Comparison of ENCODE assay signal across 23 mouse cellular contexts in genomic region chr12:113144886-113145285, GRCm38 (mm10). TPM values are rescaled to one million over a fixed set of nuclear protein-coding genes. Genes with fewer than 3 reads are reported as not detected.
DNase-seq lines count a peak whose midpoint lies in the region; ATAC-seq and TF ChIP-seq lines count a peak whose summit lies in the region.
"Had no signal": no experiment of that assay in that cellular context is flagged by ENCODE, and none has a peak within 500 bp of the region (broad histone marks: within the 10 kb centered on the region; RNA-seq: fewer than 3 reads in every experiment).

No protein-coding gene starts in this region.

- H3ac ChIP-seq in myocyte (ENCODE audit: control insufficient read depth, insufficient read length) = no peak overlapping the region

- H3K9ac ChIP-seq in heart, adult 2 months (ENCODE audit: low read depth, low read length) = peak overlapping the region; percentile 17
- no peak overlapping the region for H3K9ac ChIP-seq in kidney, embryonic 14.5 days (ENCODE audit: low read depth, low read length)
- H3K9ac ChIP-seq in heart, embryonic 16.5 days (ENCODE audit: low read length) = peak overlapping the region; percentile 97
- H3K9ac ChIP-seq: embryonic facial prominence, embryonic 13.5 days; forebrain, embryonic 15.5 days; hindbrain, embryonic 15.5 days; kidney, embryonic 15.5 days; limb, embryonic 12.5 days; midbrain, embryonic 12.5 days had no signal

- H3K27me3 ChIP-seq in heart, adult 2 months (ENCODE audit: control insufficient read depth, insufficient read depth, low read length) = no peaks in the 10 kb centered on the region
- 0 out of 2 replicates have a peak, but pooled peaks cover 7% of the 10 kb centered on the region for H3K27me3 ChIP-seq in kidney, embryonic 14.5 days (ENCODE audit: control insufficient read depth, insufficient read depth, low read length)
- H3K27me3 ChIP-seq in heart, embryonic 16.5 days (ENCODE audit: control insufficient read depth, insufficient read depth, low read length) = no peaks in the 10 kb centered on the region
- no peaks in the 10 kb centered on the region for H3K27me3 ChIP-seq in myocyte (ENCODE audit: control insufficient read depth, insufficient read depth, insufficient read length)
- H3K27me3 ChIP-seq: forebrain, embryonic 15.5 days; hindbrain, embryonic 15.5 days had no signal

- no peaks in the 10 kb centered on the region for H3K9me3 ChIP-seq in kidney, embryonic 14.5 days (ENCODE audit: control insufficient read depth, low read length)
- H3K9me3 ChIP-seq in heart, embryonic 16.5 days (replicated peaks; ENCODE audit: control insufficient read depth, low read length) = no peaks in the 10 kb centered on the region
- H3K9me3 ChIP-seq: embryonic facial prominence, embryonic 13.5 days; forebrain, embryonic 10.5 days; forebrain, embryonic 15.5 days; hindbrain, embryonic 10.5 days; hindbrain, embryonic 15.5 days; kidney, embryonic 15.5 days; limb, embryonic 12.5 days; megakaryocyte, embryonic 14.5 days; midbrain, embryonic 12.5 days had no signal

- TF ChIP-seq EP300 in heart, adult 2 months (IDR thresholded peaks at IDR 0.05; ENCODE audit: insufficient read depth, low read depth, low read length) = no peak

- TF ChIP-seq POLR2A in heart, adult 2 months (IDR thresholded peaks at IDR 0.05; ENCODE audit: insufficient read depth, low read depth, low read length) = no peak
- no peak for TF ChIP-seq POLR2A in myocyte (IDR thresholded peaks at IDR 0.05; ENCODE audit: insufficient read length, low read depth)

- H3K4me2 ChIP-seq in kidney, embryonic 14.5 days (replicated peaks; ENCODE audit: low read depth, low read length) = no peak overlapping the region
- H3K4me2 ChIP-seq in heart, embryonic 16.5 days (ENCODE audit: low read depth, low read length) = peak overlapping the region; percentile 79
- peak overlapping the region; percentile 96 for H3K4me2 ChIP-seq in myocyte (ENCODE audit: low read depth)
- H3K4me2 ChIP-seq: embryonic facial prominence, embryonic 13.5 days; forebrain, embryonic 15.5 days; hindbrain, embryonic 15.5 days; kidney, embryonic 15.5 days; limb, embryonic 12.5 days; liver, embryonic 11.5 days; midbrain, embryonic 12.5 days had no signal

- peaks cover 21% of the 10 kb centered on the region for H3K36me3 ChIP-seq in heart, adult 2 months (ENCODE audit: control insufficient read depth, insufficient read depth, low read length)
- no peaks in the 10 kb centered on the region; the same call in 1 of the 2 replicates for H3K36me3 ChIP-seq in kidney, embryonic 14.5 days (ENCODE audit: control insufficient read depth, insufficient read depth, low read length)
- H3K36me3 ChIP-seq in heart, embryonic 16.5 days (ENCODE audit: control insufficient read depth, insufficient read depth) = peaks cover 26% of the 10 kb centered on the region
- peaks cover 23% of the 10 kb centered on the region for H3K36me3 ChIP-seq in myocyte (ENCODE audit: control insufficient read depth, insufficient read depth)
- H3K36me3 ChIP-seq: embryonic facial prominence, embryonic 13.5 days; limb, embryonic 12.5 days had no signal

- 56% methylated on average over 16 of the region's 16 CpGs for WGBS in heart, adult 2 months
- 90% methylated on average over 16 of the region's 16 CpGs for WGBS in kidney, embryonic 14.5 days
- 87% methylated on average over 16 of the region's 16 CpGs for WGBS in heart, embryonic 16.5 days

- H3K79me2 ChIP-seq in heart, adult 2 months (replicated peaks; ENCODE audit: control insufficient read depth, insufficient read depth, low read length) = 0 out of 2 replicates have a peak, but pooled peaks cover 1% of the 10 kb centered on the region
- H3K79me2 ChIP-seq in myocyte (ENCODE audit: control insufficient read depth, insufficient read depth) = peaks cover 33% of the 10 kb centered on the region

- ATAC-seq in kidney, embryonic 14.5 days (ENCODE audit: low FRiP score, low TSS enrichment) = no peak
- ATAC-seq in heart, embryonic 16.5 days (replicated peaks; ENCODE audit: extremely low read depth, insufficient read depth, low FRiP score) = no peak
- ATAC-seq: forebrain, embryonic 15.5 days; inflammation-experienced regulatory T-cells, adult 6 months; lung, postnatal 0 days had no signal

- H3K4me3 ChIP-seq in heart, adult 2 months = peak overlapping the region; percentile 84; the same call in 1 of the 2 replicates
- H3K4me3 ChIP-seq in kidney, embryonic 14.5 days (ENCODE audit: low read length) = no peak overlapping the region
- H3K4me3 ChIP-seq in heart, embryonic 16.5 days (ENCODE audit: low read length) = peak overlapping the region; percentile 7; the same call in 1 of the 2 replicates
- peak overlapping the region; percentile 93 for H3K4me3 ChIP-seq in myocyte
- H3K4me3 ChIP-seq: embryonic facial prominence, embryonic 13.5 days; forebrain, embryonic 10.5 days; forebrain, embryonic 15.5 days; hindbrain, embryonic 10.5 days; hindbrain, embryonic 15.5 days; kidney, embryonic 15.5 days; layer of hippocampus, adult 2 months; left cerebral cortex, adult 2 months; limb, embryonic 12.5 days; midbrain, embryonic 12.5 days had no signal

- H3K27ac ChIP-seq in heart, adult 2 months = peak overlapping the region; percentile 100
- no peak overlapping the region for H3K27ac ChIP-seq in kidney, embryonic 14.5 days (ENCODE audit: low read depth, low read length)
- H3K27ac ChIP-seq in heart, embryonic 16.5 days (ENCODE audit: low read length) = peak overlapping the region; percentile 99
- H3K27ac ChIP-seq: embryonic facial prominence, embryonic 13.5 days; forebrain, embryonic 10.5 days; forebrain, embryonic 15.5 days; hindbrain, embryonic 10.5 days; hindbrain, embryonic 15.5 days; kidney, embryonic 15.5 days; layer of hippocampus, adult 2 months; left cerebral cortex, adult 2 months; limb, embryonic 12.5 days; midbrain, embryonic 12.5 days had no signal

- peak in 1 of 2 experiments; percentile 33 for DNase-seq in heart, adult 2 months
- DNase-seq in heart, adult 18-20 months = no peak
- DNase-seq in kidney, postnatal 10 days = peak; percentile 18
- no peak for DNase-seq in liver
- DNase-seq: cerebellum, adult 8-10 months had no signal

- intact Hi-C loops in heart, adult 2 months (cut with DNase I) = loop anchor here (5.0 kb wide), 1 partner anchor 193 kb away; no protein-coding TSS in a partner anchor

- TF ChIP-seq CTCF in heart, adult 2 months (IDR thresholded peaks at IDR 0.05) = no peak

- H3K4me1 ChIP-seq in heart, adult 2 months (ENCODE audit: control insufficient read depth, insufficient read depth, low read length) = peaks cover 48% of the 10 kb centered on the region
- peaks cover 21% of the 10 kb centered on the region for H3K4me1 ChIP-seq in kidney, embryonic 14.5 days (ENCODE audit: control insufficient read depth, insufficient read depth, low read length)
- H3K4me1 ChIP-seq in heart, embryonic 16.5 days (ENCODE audit: control insufficient read depth, insufficient read depth, low read length) = peaks cover 63% of the 10 kb centered on the region

TF ChIP-seq in myocyte, 11 proteins besides CTCF, POLR2A, EP300 and RAD21:
- no peak for TF ChIP-seq SRF (IDR thresholded peaks at IDR 0.05; ENCODE audit: control insufficient read depth, insufficient read length, low read depth)
- TF ChIP-seq E2F4 (IDR thresholded peaks at IDR 0.05; ENCODE audit: insufficient read depth) = no peak
- no peak for TF ChIP-seq MYOG (IDR thresholded peaks at IDR 0.05; ENCODE audit: control insufficient read depth in 1 of 3, insufficient read depth in 1 of 3, insufficient read length in 2 of 3, low read depth in 2 of 3)
- no peak for TF ChIP-seq MAX (IDR thresholded peaks at IDR 0.05; ENCODE audit: low read depth)
- no peak for TF ChIP-seq MYOD1 (IDR thresholded peaks at IDR 0.05; ENCODE audit: control insufficient read depth in 1 of 3, insufficient read length in 2 of 3, low read depth in 2 of 3)
- TF ChIP-seq REST (IDR thresholded peaks at IDR 0.05; ENCODE audit: insufficient read depth, insufficient read length) = no peak

RNA-seq across cellular contexts. Expression of gene Crip1, which starts 1.2 kb away (rescaled TPM):
- total RNA-seq in heart, adult 2 months (2021) = 100 to 1,000 TPM; 194 to 200 TPM
- 429 and 531 TPM in 2 replicates for polyA plus RNA-seq in heart, adult 2 months (2012; rRNA removed)
- 100 to 1,000 TPM; 191 to 201 TPM for total RNA-seq in heart, adult 18-20 months (2021)
- polyA plus RNA-seq in kidney, embryonic 14.5 days (2014; fragmentation: Nextera tagmentation; extraction: Ambion mirVana) = 194 and 281 TPM in 2 replicates
- polyA plus RNA-seq in heart, embryonic 16.5 days (2015; fragmentation: Nextera tagmentation; extraction: Ambion mirVana) = 719 and 763 TPM in 2 replicates
- 1,677 TPM for polyA plus RNA-seq in myocyte (2012; fragmentation: generic; extraction: Trizol)

RNA-seq across cellular contexts. Expression of gene Crip2, which starts 4.8 kb away (rescaled TPM):
- total RNA-seq in heart, adult 2 months (2021) = 1,000 to 10,000 TPM; 1,390 to 1,660 TPM
- 3,159 and 3,188 TPM in 2 replicates for polyA plus RNA-seq in heart, adult 2 months (2012; rRNA removed)
- total RNA-seq in heart, adult 18-20 months (2021) = 1,000 to 10,000 TPM; 1,463 to 1,557 TPM
- polyA plus RNA-seq in kidney, embryonic 14.5 days (2014; fragmentation: Nextera tagmentation; extraction: Ambion mirVana) = 162 and 174 TPM in 2 replicates
- polyA plus RNA-seq in heart, embryonic 16.5 days (2015; fragmentation: Nextera tagmentation; extraction: Ambion mirVana) = 1,743 and 2,017 TPM in 2 replicates
- 1,146 TPM for polyA plus RNA-seq in myocyte (2012; fragmentation: generic; extraction: Trizol)

RNA-seq across cellular contexts. Expression of gene Tedc1, which starts 11.3 kb away (rescaled TPM):
- under 1 TPM; 0.34 to 0.52 TPM for total RNA-seq in heart, adult 2 months (2021)
- 0.45 and 0.67 TPM in 2 replicates for polyA plus RNA-seq in heart, adult 2 months (2012; rRNA removed)
- under 1 TPM; 0.31 to 0.89 TPM for total RNA-seq in heart, adult 18-20 months (2021)
- polyA plus RNA-seq in kidney, embryonic 14.5 days (2014; fragmentation: Nextera tagmentation; extraction: Ambion mirVana) = 33.0 and 37.4 TPM in 2 replicates
- 25.0 and 28.1 TPM in 2 replicates for polyA plus RNA-seq in heart, embryonic 16.5 days (2015; fragmentation: Nextera tagmentation; extraction: Ambion mirVana)
- 6.6 TPM for polyA plus RNA-seq in myocyte (2012; fragmentation: generic; extraction: Trizol)
- total RNA-seq: gastrocnemius, adult 18-20 months had no signal

RNA-seq across cellular contexts. Expression of gene Tmem121, which starts 40.8 kb away (rescaled TPM):
- under 1 TPM in 1 of 2 experiments, not detected in 1; 0.18 TPM for total RNA-seq in heart, adult 2 months (2021)
- 0.41 TPM in 1 of 2 replicates, not detected in the other for polyA plus RNA-seq in heart, adult 2 months (2012; rRNA removed)
- total RNA-seq in heart, adult 18-20 months (2021) = not detected
- 4.2 and 13.9 TPM in 2 replicates for polyA plus RNA-seq in kidney, embryonic 14.5 days (2014; fragmentation: Nextera tagmentation; extraction: Ambion mirVana)
- 5.5 and 7.8 TPM in 2 replicates for polyA plus RNA-seq in heart, embryonic 16.5 days (2015; fragmentation: Nextera tagmentation; extraction: Ambion mirVana)
- polyA plus RNA-seq in myocyte (2012; fragmentation: generic; extraction: Trizol) = 4.1 TPM

RNA-seq across cellular contexts. Expression of gene Mta1, which starts 46.8 kb away (rescaled TPM):
- total RNA-seq in heart, adult 2 months (2021) = 10 to 100 TPM; 44.8 to 54.8 TPM
- polyA plus RNA-seq in heart, adult 2 months (2012; rRNA removed) = 35.4 and 42.4 TPM in 2 replicates
- total RNA-seq in heart, adult 18-20 months (2021) = 10 to 100 TPM; 43.9 to 46.2 TPM
- 23.0 and 26.2 TPM in 2 replicates for polyA plus RNA-seq in kidney, embryonic 14.5 days (2014; fragmentation: Nextera tagmentation; extraction: Ambion mirVana)
- polyA plus RNA-seq in heart, embryonic 16.5 days (2015; fragmentation: Nextera tagmentation; extraction: Ambion mirVana) = 10.8 and 12.1 TPM in 2 replicates
- 101 TPM for polyA plus RNA-seq in myocyte (2012; fragmentation: generic; extraction: Trizol)
